Mouse (Mus musculus): ENCODE measurements around the gene 5730455P16Rik.
"Not testable (repeated sequence)": the region's sequence is repeated elsewhere in the genome, so short reads cannot be mapped to it uniquely, and the experiment has no call there.

DNA sequence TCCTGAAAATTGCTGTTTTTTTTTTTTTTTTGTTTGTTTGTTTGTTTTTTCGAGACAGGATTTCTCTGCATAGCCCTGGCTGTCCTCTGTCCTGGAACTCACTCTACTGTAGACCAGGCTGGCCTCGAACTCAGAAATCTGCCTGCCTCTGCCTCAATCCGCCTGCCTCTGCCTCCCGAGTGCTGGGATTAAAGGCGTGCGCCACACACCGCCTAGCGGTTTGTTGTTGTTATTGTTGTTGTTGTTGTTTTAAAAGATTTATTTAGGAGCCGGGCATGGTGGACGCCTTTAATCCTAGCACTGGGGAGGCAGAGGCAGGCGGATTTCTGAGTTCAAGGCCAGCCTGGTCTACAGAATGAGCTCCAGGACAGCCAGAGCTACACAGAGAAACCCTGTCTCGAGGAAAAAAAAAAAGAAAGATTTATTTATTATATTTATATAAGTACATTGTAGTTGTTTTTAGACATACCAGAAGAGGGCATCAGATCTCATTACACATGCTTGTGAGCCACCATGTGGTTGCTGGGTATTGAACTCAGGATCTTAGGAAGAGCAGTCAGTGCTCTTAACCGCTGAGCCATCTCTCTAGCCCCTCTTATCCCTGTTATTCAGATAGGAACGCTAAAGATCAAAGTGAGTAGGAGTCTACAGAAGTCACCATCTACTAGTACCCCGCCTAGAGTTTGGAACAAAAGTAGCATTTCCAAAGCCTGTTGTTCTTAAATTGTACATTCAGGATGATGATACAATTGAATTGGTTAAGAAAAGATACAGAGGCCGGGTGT lies 48.4 kb upstream of the 5730455P16Rik start:
- TF ChIP-seq EP300, CTCF (IDR thresholded peaks at IDR 0.05; ENCODE audit: low read depth): not testable (repeated sequence)
